Mouse (Mus musculus) megakaryocyte progenitor cell, adult 5-6 weeks (primary cell): ENCODE data around the gene Rchy1. TPM values are rescaled to one million over a fixed set of nuclear protein-coding genes. Genes with fewer than 3 reads are reported as not detected.
A peak's percentile ranks its signal among the peaks of the same experiment; 100 is the strongest.
"Not testable (repeated sequence)": the region's sequence is repeated elsewhere in the genome, so short reads cannot be mapped to it uniquely, and the experiment has no call there.

ENCODE experiments used
- ATAC-seq: replicated peaks from 2 replicates; pipeline ENCODE4 v1.8.0; 2016; ENCODE audit warnings: mild to moderate bottlenecking, moderate TSS enrichment, inconsistent platforms; ENCODE audit not compliant: poor library complexity
- total RNA-seq, 2 experiments: library from RNA; stranded (forward) in 1 of 2; stranded (reverse) in 1 of 2; fragments of 157-497, 149-512 nt in 1 of 2; fragments of 200-1000 nt in 1 of 2; gene quantifications; 2 replicates each; pipeline versions ENCODE4 v1.2.3 to v1.2.4; 2015 to 2017

Rchy1 gene
- total RNA-seq, 2 experiments from 2014 or later: 34.3 to 56.0 TPM

- peak; percentile 30 for ATAC-seq
These were observed 2.1 kb downstream of the Rchy1 start for GRCm38 (mm10) chr5:91960606-91961254.

GRCm38 (mm10) chr5:91959986-91960385, 2.9 kb downstream of the Rchy1 start:
- ATAC-seq: no peak

DNA sequence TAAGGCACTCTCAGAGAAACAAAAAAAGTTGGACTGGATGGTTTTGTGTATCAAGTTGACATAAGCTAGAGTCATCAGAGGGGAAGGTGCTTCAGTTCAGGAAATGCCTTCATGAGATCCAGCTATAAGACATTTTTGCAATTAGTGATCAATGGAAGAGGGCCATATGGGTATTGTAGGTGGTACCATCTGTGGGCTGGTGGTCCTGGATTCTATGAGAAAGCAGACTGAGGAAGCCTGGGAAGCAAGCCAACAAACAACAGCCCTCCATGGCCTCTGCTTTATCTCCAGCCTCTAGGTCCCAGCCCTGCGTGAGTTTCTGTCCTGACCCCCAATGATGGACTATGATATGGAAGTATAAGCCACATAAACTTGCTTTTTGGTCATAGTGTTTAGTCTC, 3.8 kb downstream of the Rchy1 start:
- ATAC-seq: no peak

GRCm38 (mm10) chr5:91956991-91957760, 5.7 kb downstream of the Rchy1 start:
- peak; percentile 15 for ATAC-seq

GRCm38 (mm10) chr5:91951404-91951803, 11.5 kb downstream of the Rchy1 start:
- 0 out of 2 replicates have a peak, but pooled peaks have one; percentile 39 for ATAC-seq

DNA sequence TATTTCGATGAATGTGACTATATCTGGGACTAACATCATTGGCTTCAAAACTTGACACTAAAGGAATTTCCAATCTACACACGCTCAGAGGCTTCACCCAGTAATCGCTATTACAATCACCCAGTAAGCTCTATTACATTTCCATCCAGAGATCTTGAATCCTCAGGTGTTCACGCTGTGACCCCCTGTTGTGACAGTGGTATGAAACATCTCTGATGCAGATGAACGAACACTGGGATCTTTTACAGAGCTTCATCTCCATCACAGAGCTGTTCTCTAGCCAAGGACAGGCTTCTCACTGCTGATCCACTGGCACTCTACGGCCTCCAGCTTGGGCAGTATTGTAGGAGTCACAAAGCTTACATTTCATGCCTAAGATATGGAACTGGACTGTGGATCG, 13.4 kb downstream of the Rchy1 start:
- ATAC-seq: no peak

- peak; percentile 44 for ATAC-seq
These were observed 15.9 kb downstream of the Rchy1 start for GRCm38 (mm10) chr5:91947008-91947407.

DNA sequence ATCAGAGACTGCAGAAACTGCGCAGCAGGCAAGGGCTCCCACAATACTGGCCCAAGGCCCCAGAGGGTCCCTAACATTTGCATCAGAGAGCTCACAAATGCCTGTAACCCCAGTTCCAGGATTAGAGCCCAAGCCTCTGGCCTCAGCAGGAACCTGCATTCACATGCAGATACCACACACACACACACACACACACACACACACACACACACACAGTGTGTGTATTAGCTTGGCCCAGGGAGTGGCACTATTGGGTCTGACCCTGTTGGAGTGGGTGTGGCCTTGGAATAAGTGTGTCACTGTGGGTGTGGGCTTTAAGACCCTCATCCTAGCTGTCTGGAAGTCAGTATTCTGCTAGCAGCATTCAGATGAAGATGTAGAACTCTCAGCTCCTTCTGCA, 17.3 kb downstream of the Rchy1 start:
- ATAC-seq: not testable (repeated sequence)

GRCm38 (mm10) chr5:91913231-91913630, 49.6 kb downstream of the Rchy1 start:
- ATAC-seq: no peak

DNA sequence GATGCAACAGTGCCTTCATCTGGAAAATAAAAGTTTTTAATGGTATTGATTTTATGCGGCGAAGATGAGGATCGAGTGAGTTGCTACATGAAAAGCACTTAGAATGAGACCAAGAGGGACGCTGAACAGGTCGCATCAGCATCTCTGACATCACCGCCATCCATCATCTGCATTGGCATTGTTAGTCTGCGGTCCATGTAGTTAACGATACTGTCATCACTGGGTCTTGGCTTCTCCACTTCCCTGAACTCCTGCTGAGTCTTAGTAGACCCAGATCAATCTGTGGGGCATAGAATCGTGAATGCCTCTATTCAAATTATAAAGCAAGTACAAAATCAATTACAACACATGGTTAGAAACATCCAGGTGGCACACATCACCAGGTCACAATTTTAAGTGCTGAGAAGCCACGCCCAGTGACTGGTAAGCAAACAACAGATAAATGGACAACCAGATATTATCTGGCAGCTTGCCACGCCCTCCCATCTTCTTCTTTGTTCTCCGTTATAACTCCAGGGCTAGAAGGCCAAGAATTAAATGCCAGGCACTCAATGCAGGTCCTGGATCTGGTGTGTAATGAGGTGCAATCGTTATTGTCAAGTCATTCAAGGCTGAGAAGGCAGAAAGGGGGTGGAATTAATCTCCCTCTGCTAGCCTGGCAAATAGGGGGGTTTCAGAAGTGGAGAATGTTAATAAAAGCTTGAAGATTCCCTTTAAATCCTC, 51.3 kb downstream of the Rchy1 start:
- ATAC-seq: no peak

GRCm38 (mm10) chr5:91910616-91911015, 52.3 kb downstream of the Rchy1 start:
- ATAC-seq: 0 out of 2 replicates have a peak, but pooled peaks have one; percentile 14

DNA sequence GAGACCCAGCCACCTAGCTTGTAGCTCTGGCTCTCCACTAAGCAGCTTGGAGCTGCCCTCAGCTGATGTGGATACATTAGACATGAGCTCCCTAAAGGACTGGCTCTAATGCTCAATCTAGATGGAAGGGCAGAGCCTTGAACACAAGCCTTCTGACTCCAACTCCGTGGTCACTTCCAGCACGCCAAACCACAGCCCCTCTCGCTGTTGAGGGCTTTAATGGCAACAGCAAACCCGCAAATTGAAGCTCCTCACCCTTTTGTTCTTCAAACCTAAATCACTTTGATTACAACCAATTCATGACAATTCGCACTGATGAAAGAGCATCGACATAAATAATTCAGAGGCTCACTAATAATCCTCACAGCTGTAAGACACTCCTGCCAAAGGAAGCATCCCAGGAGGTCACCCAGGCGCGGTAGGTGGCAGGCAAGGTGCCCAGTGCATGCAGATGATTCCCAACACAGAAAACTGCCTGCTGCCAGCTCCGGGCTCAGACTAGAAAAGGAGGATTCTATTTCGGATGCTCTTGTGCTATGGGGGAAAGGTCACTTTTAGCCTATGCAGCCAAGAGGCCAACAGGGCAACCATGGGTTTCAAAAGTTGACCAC, 53.8 kb downstream of the Rchy1 start:
- ATAC-seq: no peak

Other genes with a start within 250 kb of the Rchy1 start
- gene Odaph, start 24.4 kb upstream of the Rchy1 start, total RNA-seq (2015): not detected in 2 replicates
- gene Odaph, start 24.4 kb upstream of the Rchy1 start, total RNA-seq (2017): 0.54 TPM in 1 of 2 replicates, not detected in the other
- 0.07 TPM in 1 of 2 replicates, not detected in the other for gene Cdkl2, start 80.8 kb upstream of the Rchy1 start, total RNA-seq (2015)
- gene Cdkl2, start 80.8 kb upstream of the Rchy1 start, total RNA-seq (2017): 0.17 TPM in 1 of 2 replicates, not detected in the other
- gene G3bp2, start 120.7 kb upstream of the Rchy1 start, total RNA-seq (2015): 91.0 and 97.5 TPM in 2 replicates
- 122 and 128 TPM in 2 replicates for gene G3bp2, start 120.7 kb upstream of the Rchy1 start, total RNA-seq (2017)
- 56.2 and 56.6 TPM in 2 replicates for gene Uso1, start 174.9 kb upstream of the Rchy1 start, total RNA-seq (2015)
- gene Uso1, start 174.9 kb upstream of the Rchy1 start, total RNA-seq (2017): 22.5 and 23.5 TPM in 2 replicates